Mouse (Mus musculus): ENCODE measurements around the gene Itpka. TPM values are rescaled to one million over a fixed set of nuclear protein-coding genes. Genes with fewer than 3 reads are reported as not detected.

Itpka gene
- total RNA-seq, 2 experiments from 2014 or later = 179 to 201 TPM

- DNase-seq (ENCODE audit: low spot score in 2 of 2) = peak; percentile 41 to 55
These were observed 7.1 kb downstream of the Itpka start for GRCm38 (mm10) chr2:119749260-119749659.

GRCm38 (mm10) chr2:119757601-119758100 is 15.5 kb downstream of the Itpka start:
- no peak for DNase-seq (ENCODE audit: low spot score in 2 of 2)

GRCm38 (mm10) chr2:119758101-119758843 is 16.1 kb downstream of the Itpka start:
- peak in 1 of 2 experiments; percentile 42 for DNase-seq (ENCODE audit: low spot score in 2 of 2)

- no peak for DNase-seq (ENCODE audit: low spot score in 2 of 2)
These were observed 17.0 kb downstream of the Itpka start for GRCm38 (mm10) chr2:119758844-119759835.

GRCm38 (mm10) chr2:119760251-119760650 is 18.1 kb downstream of the Itpka start, which contains the start of gene Ltk:
Gene Ltk, minus strand, starts transcription at chr2:119760431.
- DNase-seq (ENCODE audit: low spot score in 2 of 2) = no peak

- DNase-seq (ENCODE audit: low spot score in 2 of 2) = no peak
These were observed 20.1 kb downstream of the Itpka start for GRCm38 (mm10) chr2:119762276-119762675.

GRCm38 (mm10) chr2:119763924-119764323 is 21.8 kb downstream of the Itpka start:
- no peak for DNase-seq (ENCODE audit: low spot score in 2 of 2)

GRCm38 (mm10) chr2:119767246-119767645 is 25.1 kb downstream of the Itpka start:
- no peak for DNase-seq (ENCODE audit: low spot score in 2 of 2)

- peak; percentile 81 to 89 for DNase-seq (ENCODE audit: low spot score in 2 of 2)
These were observed 45.2 kb downstream of the Itpka start, which contains the start of gene Rpap1 for GRCm38 (mm10) chr2:119787206-119787883. Gene Rpap1, minus strand, starts transcription at chr2:119787537.

- no peak for DNase-seq (ENCODE audit: low spot score in 2 of 2)
These were observed 47.9 kb downstream of the Itpka start for GRCm38 (mm10) chr2:119789996-119790395.

- peak in 1 of 2 experiments; percentile 65 for DNase-seq (ENCODE audit: low spot score in 2 of 2)
These were observed 55.2 kb downstream of the Itpka start, which contains the start of gene Tyro3 for GRCm38 (mm10) chr2:119797279-119797783. Gene Tyro3, plus strand, starts transcription at chr2:119797733.

GRCm38 (mm10) chr2:119798246-119798927 is 56.2 kb downstream of the Itpka start:
- DNase-seq (ENCODE audit: low spot score in 2 of 2) = peak in 1 of 2 experiments; percentile 47

- peak in 1 of 2 experiments; percentile 64 for DNase-seq (ENCODE audit: low spot score in 2 of 2)
These were observed 57.2 kb downstream of the Itpka start for GRCm38 (mm10) chr2:119799181-119799960.

- DNase-seq (ENCODE audit: low spot score in 2 of 2) = peak in 1 of 2 experiments; percentile 30
These were observed 57.9 kb downstream of the Itpka start for GRCm38 (mm10) chr2:119799961-119800550.
